Mouse (Mus musculus) cerebellum, postnatal 36 days (tissue): Measurements from ENCODE around the gene St6galnac3.

Source experiments
- DNase-seq, 2 experiments: peaks; one replicate each; pipeline ENCODE4 v3.0.0; 2021 to 2022; ENCODE audit warnings: mixed read lengths in 2 of 2

Gene St6galnac3

GRCm38 (mm10) chr3:153733364-153734159 lies 8.6 kb upstream of the St6galnac3 start:
- DNase-seq = no peak

DNA sequence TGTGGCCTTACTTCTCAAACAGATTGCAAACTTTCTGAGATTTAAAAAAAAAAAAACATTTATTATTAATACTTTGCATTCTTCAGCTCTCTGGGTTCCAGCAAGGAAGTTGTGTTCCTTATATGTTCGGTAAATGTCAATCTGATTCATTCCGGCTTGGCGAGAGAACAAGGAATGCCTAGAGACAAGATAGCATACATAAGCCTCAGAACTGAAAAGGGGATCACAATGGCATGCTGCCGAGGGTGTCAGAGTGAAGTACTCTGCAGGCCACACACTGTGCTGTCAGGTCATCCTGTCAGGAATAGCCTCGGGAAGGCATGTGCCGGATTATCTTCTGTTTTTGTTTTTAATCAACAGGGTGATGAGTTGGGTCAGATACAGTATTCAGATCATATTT lies 7.8 kb upstream of the St6galnac3 start:
- no peak for DNase-seq

DNA sequence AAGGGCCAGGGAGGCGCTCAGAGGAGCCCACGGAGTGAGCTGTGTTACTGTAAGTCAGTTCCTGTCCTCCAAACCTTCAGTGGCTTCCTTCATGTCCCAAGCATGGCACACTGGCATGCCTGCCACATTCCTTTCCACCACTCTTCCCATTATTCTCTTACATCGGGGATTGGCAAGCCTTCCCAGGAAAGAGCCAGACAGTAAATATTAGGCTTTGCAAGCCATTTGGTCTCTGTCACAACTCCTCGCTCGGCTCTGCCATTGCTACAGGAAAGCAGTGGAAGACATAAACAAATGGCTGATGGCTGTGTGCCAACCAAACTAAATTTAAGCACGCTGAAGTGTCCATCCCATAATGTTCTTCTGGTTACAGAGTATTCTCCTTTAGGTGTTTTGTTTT lies 7.1 kb upstream of the St6galnac3 start:
- no peak for DNase-seq

DNA sequence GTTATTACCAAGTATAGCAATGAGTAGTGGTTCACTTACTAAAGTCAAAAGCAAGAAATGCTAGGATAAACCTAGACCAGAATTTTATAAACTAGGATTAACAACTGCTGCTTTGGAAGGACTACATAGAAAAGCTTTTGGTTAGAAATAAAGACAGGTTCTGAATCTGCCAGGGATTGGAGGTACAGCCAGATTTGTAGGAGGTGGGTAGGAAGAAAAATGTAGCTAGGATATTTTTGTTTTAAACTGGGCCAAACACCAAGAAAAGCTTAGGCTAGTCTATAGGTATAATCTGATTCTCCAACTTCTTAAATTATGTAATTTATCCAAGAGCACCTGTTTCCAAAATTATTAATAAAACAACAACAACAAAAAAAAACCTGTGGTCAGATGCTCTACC lies 3.6 kb upstream of the St6galnac3 start:
- DNase-seq = no peak

DNA sequence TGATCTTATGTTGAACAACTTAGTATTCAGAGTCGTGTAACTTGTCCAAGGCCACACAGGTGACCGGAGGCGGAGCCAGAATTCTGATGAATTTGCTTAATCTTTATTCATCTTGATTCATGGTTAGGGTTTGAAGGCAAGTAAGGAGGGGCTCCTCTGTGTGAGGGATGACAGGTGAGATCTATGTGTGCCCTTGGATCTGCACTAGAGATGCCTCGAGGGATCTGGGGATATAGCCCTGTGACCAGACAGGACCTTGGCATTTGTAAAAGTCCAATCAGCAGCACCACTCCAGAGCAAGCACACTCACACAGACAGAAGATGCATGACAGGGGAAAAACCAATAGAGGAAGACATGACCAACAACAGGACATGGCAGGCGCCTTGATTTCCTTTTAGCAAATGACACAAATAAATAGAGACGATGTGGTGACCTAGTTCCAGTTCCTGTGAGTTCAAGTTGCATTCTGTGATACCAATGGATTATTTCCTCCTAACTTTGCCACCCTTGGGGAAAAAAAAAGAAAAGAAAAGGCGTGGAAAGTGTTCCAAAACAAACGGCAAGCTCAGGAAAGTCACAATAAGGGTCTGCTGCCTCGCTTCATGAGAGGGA lies 1.4 kb downstream of the St6galnac3 start:
- DNase-seq = no peak

- no peak for DNase-seq
Observed at GRCm38 (mm10) chr3:153721525-153721924, 3.4 kb downstream of the St6galnac3 start.

GRCm38 (mm10) chr3:153720922-153721321 lies 4.1 kb downstream of the St6galnac3 start:
- DNase-seq = no peak

GRCm38 (mm10) chr3:153720296-153720695 lies 4.7 kb downstream of the St6galnac3 start:
- no peak for DNase-seq

DNA sequence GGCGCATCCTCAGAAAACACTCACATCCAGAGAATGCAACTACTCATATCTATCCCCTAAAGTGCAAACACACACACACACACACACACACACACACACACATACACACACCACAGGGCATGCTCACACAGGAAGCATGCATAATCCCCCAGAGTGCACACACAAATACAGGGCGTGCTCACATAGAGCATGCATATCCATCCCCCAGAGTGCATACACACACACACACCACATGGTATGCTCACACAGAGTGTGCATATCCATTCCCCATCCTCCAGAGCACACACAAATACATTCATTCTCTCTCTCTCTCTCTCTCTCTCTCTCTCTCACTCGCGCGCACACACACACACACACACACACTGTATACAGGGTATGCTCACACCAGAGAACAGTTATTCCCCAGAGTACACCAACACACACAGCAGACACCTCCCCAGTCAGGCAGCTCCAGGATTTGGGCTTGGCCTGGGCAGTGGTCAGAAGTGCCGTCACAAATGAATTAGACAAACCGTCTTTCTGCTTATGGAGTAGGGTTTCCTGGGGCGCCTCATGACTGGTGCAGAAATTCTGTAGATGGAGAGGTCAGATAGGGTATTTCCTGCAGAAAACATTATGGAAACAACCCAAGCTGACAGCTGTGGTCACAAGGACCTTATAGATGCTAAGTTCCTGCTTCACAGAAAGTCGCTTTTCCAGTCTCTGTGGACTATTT lies 5.6 kb downstream of the St6galnac3 start:
- DNase-seq = no peak

- DNase-seq = no peak
Observed at GRCm38 (mm10) chr3:153718724-153719123, 6.2 kb downstream of the St6galnac3 start.

DNA sequence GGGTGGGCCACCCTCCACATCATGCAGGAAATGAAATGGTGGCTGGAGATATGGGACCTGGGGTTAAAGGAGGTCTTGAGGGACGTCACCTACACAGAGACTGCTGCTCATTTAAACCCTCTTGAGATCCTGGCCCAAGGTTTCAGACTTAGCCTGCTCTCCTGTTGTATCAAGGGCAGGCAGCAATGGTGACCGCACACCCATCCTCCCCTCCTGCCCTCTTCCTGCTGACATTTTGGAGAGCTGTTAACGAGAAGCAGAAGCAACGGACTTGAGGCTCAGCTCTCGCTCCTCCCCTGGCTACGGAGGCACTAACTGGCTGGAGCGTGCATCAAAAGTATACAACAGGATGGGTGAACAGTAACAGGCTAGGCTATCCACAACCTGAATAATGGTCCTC lies 7.2 kb downstream of the St6galnac3 start:
- DNase-seq = no peak

- DNase-seq = no peak
Observed at GRCm38 (mm10) chr3:153715646-153716045, 9.3 kb downstream of the St6galnac3 start.

DNA sequence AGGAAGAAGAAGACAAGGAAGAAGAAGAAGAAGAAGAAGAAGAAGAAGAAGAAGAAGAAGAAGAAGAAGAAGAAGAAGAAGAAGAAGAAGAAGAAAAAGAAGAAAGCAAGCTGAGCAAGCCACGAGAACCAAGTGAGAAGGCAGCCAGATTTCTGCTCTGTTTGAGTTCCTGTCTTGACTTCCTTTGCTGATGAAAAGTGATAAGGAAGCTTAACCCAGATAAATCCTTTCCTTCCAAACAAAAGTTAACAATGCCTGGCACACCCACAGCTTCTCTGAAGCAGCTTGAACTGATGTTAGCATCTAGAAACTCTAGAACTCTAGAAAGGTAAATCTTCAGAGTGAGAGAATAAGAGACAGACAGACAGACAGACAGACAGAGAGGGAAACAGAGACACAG lies 14.4 kb downstream of the St6galnac3 start:
- DNase-seq = no peak

DNA sequence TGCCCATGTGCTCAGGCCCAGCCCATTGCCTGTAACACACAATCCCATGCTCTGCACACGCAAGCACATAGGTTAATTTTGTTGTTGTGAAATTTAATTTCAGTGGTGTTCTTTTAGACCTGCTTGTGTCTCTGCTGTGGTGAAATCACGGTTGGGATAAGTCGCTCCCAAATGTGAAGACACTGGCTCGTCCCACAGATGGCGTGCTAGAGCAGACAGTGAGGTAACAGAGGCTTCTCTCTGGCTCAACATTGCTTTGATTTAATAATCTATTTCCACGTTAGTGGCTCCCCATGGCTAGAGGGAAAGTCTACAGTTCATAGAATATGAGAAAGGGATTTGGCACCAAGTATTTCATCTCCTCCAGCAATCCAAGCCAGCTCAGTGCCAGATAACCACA lies 17.3 kb downstream of the St6galnac3 start:
- no peak for DNase-seq

DNA sequence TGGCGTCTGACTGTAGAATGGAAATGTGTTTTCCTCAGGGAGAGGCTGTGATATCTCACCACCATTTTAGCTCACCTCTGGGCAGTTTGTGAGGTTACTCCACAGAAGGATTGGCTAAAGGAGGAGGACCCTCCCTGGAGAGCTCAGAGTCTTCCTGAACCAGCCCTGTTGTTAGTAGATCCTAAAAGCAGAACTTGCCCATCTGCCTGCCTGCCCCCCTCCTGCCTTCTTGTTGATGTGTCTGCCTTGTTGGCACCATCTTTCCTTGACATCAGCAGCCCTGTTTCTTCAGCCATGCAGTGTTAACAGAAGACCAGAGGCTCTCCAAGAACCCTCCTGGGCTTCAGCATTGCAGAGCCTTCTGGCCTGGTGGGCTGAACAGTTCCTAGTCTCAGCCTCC lies 18.1 kb downstream of the St6galnac3 start:
- DNase-seq = no peak

DNA sequence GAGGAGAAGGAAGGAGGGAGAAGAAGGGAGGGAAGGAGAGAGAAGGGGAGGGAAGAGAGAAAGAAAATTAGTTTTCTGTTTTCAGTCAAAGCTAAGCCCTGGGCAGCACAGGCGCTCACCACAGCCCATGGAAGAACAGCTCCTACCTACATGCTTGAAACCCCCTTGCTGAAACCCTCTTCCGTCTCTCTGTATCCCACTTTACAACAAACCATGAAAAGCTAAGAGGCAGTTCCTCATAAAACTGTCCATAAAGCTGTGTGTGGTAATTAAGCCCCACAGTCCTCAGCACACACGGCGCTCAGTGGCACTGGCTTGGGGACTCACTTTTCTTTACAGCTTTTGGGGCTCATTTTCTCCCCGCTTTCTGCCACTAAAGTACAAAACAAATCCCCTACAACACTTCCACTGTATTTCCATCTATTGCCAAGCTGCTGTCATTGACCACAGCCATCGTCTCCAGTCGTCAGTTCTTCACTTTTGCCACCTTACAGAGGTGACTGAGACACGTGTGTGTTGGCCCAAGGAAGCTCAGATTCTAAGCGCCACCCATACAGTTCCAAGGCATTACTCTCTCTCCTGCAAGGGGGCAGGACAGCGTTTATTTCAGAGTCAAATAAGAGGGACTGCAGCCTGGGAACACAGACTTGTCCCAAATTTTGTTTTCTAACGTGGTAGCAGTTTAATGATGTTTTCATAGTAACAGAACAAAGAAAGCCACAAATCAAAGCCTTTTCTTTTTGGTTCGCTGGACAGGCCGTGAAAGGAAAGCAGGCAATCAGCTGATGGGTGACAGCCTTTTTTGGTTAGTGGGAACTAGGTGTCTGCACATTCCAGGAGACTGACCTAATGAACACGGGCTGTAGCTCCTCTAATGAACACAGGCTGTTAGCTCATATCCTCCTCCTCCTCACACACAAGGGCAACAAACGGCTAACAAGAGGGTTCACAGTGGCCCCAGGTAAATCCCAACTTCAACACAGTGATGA lies 22.9 kb downstream of the St6galnac3 start:
- DNase-seq = no peak

- DNase-seq = no peak
Observed at GRCm38 (mm10) chr3:153701172-153701571, 23.8 kb downstream of the St6galnac3 start.

GRCm38 (mm10) chr3:153699086-153699485 lies 25.9 kb downstream of the St6galnac3 start:
- no peak for DNase-seq

- no peak for DNase-seq
Observed at GRCm38 (mm10) chr3:153692978-153693377, 32.0 kb downstream of the St6galnac3 start.

DNA sequence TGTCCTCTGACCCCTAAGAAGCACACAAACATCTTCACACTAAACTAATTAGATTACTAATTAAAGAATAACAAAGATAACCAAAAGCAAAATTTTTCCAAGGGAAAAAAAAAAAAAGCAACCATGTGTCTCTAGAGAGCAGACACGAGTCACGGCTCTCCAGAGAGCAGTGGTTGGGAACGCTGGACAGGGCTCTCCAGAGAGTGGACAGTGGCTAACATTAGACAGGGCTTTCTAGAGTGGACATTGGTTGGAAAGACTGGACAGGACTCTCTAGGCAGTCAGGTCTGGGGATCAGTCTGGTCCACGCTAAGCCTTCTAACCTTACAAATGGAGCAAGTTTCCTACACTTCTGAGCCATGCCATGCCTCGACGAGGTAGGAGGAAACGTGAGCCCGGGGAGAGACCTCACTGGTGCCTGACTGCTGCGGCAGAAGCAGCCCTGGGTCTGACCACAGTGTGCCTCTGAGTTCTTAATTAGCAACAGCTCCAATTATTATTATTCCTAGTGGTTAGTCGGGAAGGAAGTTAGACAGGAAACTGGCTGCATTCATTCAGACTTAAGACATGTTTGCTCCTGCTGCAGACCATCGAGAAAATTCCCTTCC lies 32.7 kb downstream of the St6galnac3 start:
- DNase-seq = no peak

DNA sequence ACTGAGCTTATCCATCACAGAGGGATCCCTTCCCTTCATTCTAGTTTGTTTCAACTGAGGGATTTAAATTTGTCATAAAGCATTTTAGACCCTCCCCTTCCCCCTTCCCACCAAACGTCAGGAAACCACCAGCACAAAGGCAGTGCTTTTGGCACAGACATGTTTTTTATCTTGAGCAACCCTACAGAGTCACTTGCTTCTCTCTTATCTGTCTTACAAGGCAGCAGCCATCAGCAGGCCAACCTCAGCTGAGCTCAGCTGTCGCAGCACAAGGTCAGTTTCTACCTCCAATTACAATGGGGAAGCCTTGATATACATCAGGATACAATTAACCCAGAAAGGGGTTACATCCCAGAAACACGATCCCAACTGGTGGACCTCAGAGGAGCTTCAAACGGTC lies 33.4 kb downstream of the St6galnac3 start:
- no peak for DNase-seq

GRCm38 (mm10) chr3:153690553-153690952 lies 34.4 kb downstream of the St6galnac3 start:
- DNase-seq = no peak
